Mouse (Mus musculus) C2C12 (cell line): ENCODE data around the gene Draxin.

Source experiments
- CEBPB ChIP-seq: IDR thresholded peaks from one replicate; pipeline ENCODE4 v1.6.1; 2011; ENCODE audit warnings: low read depth, mild to moderate bottlenecking, control low read depth, moderate library complexity
- CTCF ChIP-seq: IDR thresholded peaks from one replicate; pipeline ENCODE4 v1.5.1; 2011; ENCODE audit not compliant: control insufficient read depth, insufficient read depth, insufficient read length
- MYOG ChIP-seq: IDR thresholded peaks from one replicate; pipeline ENCODE4 v1.6.1; 2011; ENCODE audit not compliant: control insufficient read depth, insufficient read length; ENCODE audit errors: extremely low read depth

DNA sequence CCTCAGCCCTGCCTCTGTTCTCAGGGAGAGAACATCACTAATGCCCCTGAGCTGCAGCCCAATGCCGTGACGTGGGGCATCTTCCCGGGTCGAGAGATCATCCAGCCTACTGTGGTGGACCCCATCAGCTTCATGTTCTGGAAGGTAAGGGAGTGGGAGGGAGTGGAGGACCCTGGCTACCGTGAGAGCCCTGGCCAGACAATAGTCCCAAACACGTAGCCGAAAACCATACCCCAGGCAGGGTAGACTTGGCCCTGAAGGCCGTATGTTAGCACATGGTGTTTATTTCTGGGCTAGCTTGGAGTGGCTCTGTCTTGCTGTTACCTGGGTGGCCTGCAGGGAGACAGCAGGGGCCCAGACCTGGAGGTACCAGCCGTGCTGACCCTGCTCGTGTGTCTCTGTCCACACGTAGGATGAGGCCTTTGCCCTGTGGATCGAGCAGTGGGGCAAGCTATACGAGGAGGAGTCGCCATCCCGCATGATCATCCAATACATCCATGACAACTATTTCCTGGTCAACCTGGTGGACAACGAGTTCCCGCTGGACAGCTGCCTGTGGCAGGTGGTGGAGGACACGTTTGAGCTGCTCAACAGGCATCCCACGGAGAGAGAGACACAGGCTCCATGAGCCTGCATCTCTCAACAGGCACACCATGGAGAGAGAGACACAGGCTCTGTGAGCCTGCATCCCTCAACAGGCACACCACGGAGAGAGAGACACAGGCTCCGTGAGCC, 75.4 kb downstream of the Draxin start:
- TF ChIP-seq CTCF: no peak
- TF ChIP-seq MYOG: no peak
- no peak for TF ChIP-seq CEBPB
